Mouse (Mus musculus): ENCODE results near the gene Slc10a1. TPM values are rescaled to one million over a fixed set of nuclear protein-coding genes. Genes with fewer than 3 reads are reported as not detected.

The Slc10a1 gene
- polyA plus RNA-seq, 1 experiment: 0.02 TPM

DNA sequence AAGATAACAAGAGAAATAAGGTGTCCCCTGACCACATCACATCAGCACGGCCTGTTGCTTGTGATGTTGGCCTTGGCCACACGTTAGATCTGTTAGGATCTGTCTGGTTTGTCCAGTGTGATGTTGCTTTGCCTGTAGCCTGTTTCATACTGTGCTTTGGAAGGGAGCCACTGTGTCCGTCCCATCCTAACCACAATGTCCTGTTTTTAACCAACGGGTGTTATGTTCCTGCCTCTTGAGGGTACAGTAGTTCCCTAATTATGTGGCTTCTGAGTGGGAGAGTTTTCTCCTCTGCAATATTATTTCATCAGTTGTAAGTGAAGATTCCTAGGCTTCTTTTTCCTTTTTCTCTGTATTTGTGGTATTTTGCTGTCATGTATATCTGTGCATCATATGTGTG, 26.8 kb upstream of the Slc10a1 start:
- Histone ChIP-seq H3K79me2 (ENCODE audit: control insufficient read depth, insufficient read depth) (no peaks in the 10 kb centered on the region), H3K27me3 (ENCODE audit: control insufficient read depth, insufficient read depth, insufficient read length) (peaks cover 37% of the 10 kb centered on the region), H3K4me3 (no peak overlapping the region), H3K4me2 (ENCODE audit: low read depth) (no peak overlapping the region), H3K36me3 (ENCODE audit: control insufficient read depth, insufficient read depth) (no peaks in the 10 kb centered on the region), H3ac (ENCODE audit: control insufficient read depth, insufficient read length) (no peak overlapping the region)
- TF ChIP-seq MYOD1 (IDR thresholded peaks at IDR 0.05; ENCODE audit: control insufficient read depth in 1 of 3, insufficient read length in 2 of 3, low read depth in 2 of 3) (no peak), E2F4 (IDR thresholded peaks at IDR 0.05; ENCODE audit: insufficient read depth) (no peak)

DNA sequence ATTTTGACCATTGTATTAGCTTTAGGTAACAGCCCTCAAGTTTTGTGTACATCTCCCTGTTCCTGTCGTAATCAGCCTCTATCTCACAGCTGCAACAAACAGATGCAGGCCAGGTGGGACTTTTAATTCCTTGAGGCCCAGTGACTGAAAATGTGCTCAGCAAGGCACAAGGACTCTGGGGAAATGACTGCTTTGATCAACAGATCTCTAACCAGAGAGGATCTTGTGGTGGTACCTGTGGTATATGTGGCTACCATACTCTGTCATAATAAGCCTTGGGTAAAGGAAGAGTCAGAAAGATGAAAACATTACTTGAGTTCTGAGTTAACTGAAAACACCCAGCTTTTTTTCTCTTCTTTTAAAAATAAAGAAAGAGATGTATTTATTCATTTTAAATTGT, 25.3 kb upstream of the Slc10a1 start:
- no peak overlapping the region for H3K4me2 ChIP-seq (ENCODE audit: low read depth)
- H3K36me3 ChIP-seq (ENCODE audit: control insufficient read depth, insufficient read depth): no peaks in the 10 kb centered on the region
- H3K79me2 ChIP-seq (ENCODE audit: control insufficient read depth, insufficient read depth): no peaks in the 10 kb centered on the region
- no peak overlapping the region for H3K4me3 ChIP-seq
- H3ac ChIP-seq (ENCODE audit: control insufficient read depth, insufficient read length): no peak overlapping the region
- TF ChIP-seq E2F4 (IDR thresholded peaks at IDR 0.05; ENCODE audit: insufficient read depth) (no peak), SRF (IDR thresholded peaks at IDR 0.05; ENCODE audit: control insufficient read depth, insufficient read length, low read depth) (no peak), REST (IDR thresholded peaks at IDR 0.05; ENCODE audit: insufficient read depth, insufficient read length) (no peak), USF1 (IDR thresholded peaks at IDR 0.05; ENCODE audit: low read depth) (no peak), TCF3 (IDR thresholded peaks at IDR 0.05; ENCODE audit: insufficient read length, low read depth) (no peak), CEBPB (IDR thresholded peaks at IDR 0.05; ENCODE audit: insufficient read depth, poor library complexity, severe bottlenecking) (no peak), MYOG (IDR thresholded peaks at IDR 0.05; ENCODE audit: control insufficient read depth in 1 of 3, insufficient read depth in 1 of 3, insufficient read length in 2 of 3, low read depth in 2 of 3) (no peak), POLR2A (IDR thresholded peaks at IDR 0.05; ENCODE audit: insufficient read length, low read depth) (no peak), TCF12 (IDR thresholded peaks at IDR 0.05; ENCODE audit: insufficient read depth, poor library complexity, severe bottlenecking) (no peak), POLR2AphosphoS2 (IDR thresholded peaks at IDR 0.05; ENCODE audit: insufficient read length, low read depth) (no peak), MYOD1 (IDR thresholded peaks at IDR 0.05; ENCODE audit: control insufficient read depth in 1 of 3, insufficient read length in 2 of 3, low read depth in 2 of 3) (no peak), MAX (IDR thresholded peaks at IDR 0.05; ENCODE audit: low read depth) (no peak)
- H3K27me3 ChIP-seq (ENCODE audit: control insufficient read depth, insufficient read depth, insufficient read length): peaks cover 38% of the 10 kb centered on the region

DNA sequence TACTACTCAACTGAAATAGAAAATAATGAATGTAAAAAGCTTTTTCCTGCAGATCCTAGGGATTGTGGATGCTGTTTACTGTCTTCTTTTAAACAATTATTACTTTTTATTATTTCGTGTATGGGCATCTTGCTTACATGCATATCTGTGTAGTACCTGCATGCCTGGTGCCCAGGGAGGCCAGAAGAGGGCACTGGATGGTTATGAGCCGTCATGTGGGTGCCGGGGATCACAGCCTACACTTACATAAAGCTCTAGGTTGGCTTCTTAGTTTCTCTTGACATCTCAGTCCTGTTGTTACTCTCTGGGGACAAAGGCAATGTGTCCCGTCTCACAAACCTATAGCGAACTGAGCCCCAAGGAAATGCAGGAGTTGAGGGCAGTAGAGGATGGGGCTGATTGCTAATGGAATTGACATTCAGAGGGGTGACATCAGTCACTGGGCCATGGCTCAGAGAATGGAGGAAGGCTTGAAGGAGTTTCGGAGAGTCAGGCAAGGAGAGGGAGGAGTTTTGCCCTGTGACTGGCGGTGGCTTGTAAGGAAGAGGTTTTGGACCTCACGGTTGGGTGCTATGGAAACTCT, 24.1 kb upstream of the Slc10a1 start:
- TF ChIP-seq REST (IDR thresholded peaks at IDR 0.05; ENCODE audit: insufficient read depth, insufficient read length) (no peak), TCF12 (IDR thresholded peaks at IDR 0.05; ENCODE audit: insufficient read depth, poor library complexity, severe bottlenecking) (no peak), USF1 (IDR thresholded peaks at IDR 0.05; ENCODE audit: low read depth) (no peak), POLR2A (IDR thresholded peaks at IDR 0.05; ENCODE audit: insufficient read length, low read depth) (no peak), CEBPB (IDR thresholded peaks at IDR 0.05; ENCODE audit: insufficient read depth, poor library complexity, severe bottlenecking) (no peak), SRF (IDR thresholded peaks at IDR 0.05; ENCODE audit: control insufficient read depth, insufficient read length, low read depth) (no peak), POLR2AphosphoS2 (IDR thresholded peaks at IDR 0.05; ENCODE audit: insufficient read length, low read depth) (no peak), MYOG (IDR thresholded peaks at IDR 0.05; ENCODE audit: control insufficient read depth in 1 of 3, insufficient read depth in 1 of 3, insufficient read length in 2 of 3, low read depth in 2 of 3) (no peak), E2F4 (IDR thresholded peaks at IDR 0.05; ENCODE audit: insufficient read depth) (no peak), TCF3 (IDR thresholded peaks at IDR 0.05; ENCODE audit: insufficient read length, low read depth) (no peak), MYOD1 (IDR thresholded peaks at IDR 0.05; ENCODE audit: control insufficient read depth in 1 of 3, insufficient read length in 2 of 3, low read depth in 2 of 3) (no peak), MAX (IDR thresholded peaks at IDR 0.05; ENCODE audit: low read depth) (no peak)
- no peaks in the 10 kb centered on the region for H3K79me2 ChIP-seq (ENCODE audit: control insufficient read depth, insufficient read depth)
- H3K4me2 ChIP-seq (ENCODE audit: low read depth): no peak overlapping the region
- no peak overlapping the region for H3K4me3 ChIP-seq
- no peaks in the 10 kb centered on the region for H3K36me3 ChIP-seq (ENCODE audit: control insufficient read depth, insufficient read depth)
- no peak overlapping the region for H3ac ChIP-seq (ENCODE audit: control insufficient read depth, insufficient read length)
- H3K27me3 ChIP-seq (ENCODE audit: control insufficient read depth, insufficient read depth, insufficient read length): peaks cover 32% of the 10 kb centered on the region

DNA sequence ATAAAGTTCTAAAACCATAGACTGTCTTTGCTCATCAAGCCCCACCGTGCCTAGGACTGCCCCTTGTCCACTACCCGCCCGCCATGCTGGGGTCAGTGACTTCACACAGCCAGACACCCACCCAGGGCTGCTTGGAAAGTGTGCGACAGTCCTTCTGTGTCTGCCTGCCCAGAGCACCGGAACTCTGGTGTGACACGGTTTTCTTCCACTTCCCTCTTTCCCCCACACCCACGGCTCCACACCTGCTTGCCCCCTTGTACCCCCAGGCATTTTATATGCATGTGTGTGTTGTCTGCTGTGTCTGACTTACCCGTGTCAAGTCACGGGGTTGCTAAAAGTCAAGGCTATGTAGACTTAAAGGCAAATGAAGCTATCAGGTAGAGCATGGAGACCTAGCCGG, 23.3 kb upstream of the Slc10a1 start:
- no peak overlapping the region for H3K4me2 ChIP-seq (ENCODE audit: low read depth)
- no peaks in the 10 kb centered on the region for H3K36me3 ChIP-seq (ENCODE audit: control insufficient read depth, insufficient read depth)
- no peak overlapping the region for H3K4me3 ChIP-seq
- no peak for TF ChIP-seq E2F4 (IDR thresholded peaks at IDR 0.05; ENCODE audit: insufficient read depth)
- no peak for TF ChIP-seq USF1 (IDR thresholded peaks at IDR 0.05; ENCODE audit: low read depth)
- TF ChIP-seq POLR2A (IDR thresholded peaks at IDR 0.05; ENCODE audit: insufficient read length, low read depth): no peak
- TF ChIP-seq SRF (IDR thresholded peaks at IDR 0.05; ENCODE audit: control insufficient read depth, insufficient read length, low read depth): no peak
- no peak for TF ChIP-seq MAX (IDR thresholded peaks at IDR 0.05; ENCODE audit: low read depth)
- TF ChIP-seq TCF3 (IDR thresholded peaks at IDR 0.05; ENCODE audit: insufficient read length, low read depth): no peak
- no peak for TF ChIP-seq POLR2AphosphoS2 (IDR thresholded peaks at IDR 0.05; ENCODE audit: insufficient read length, low read depth)
- TF ChIP-seq CEBPB (IDR thresholded peaks at IDR 0.05; ENCODE audit: insufficient read depth, poor library complexity, severe bottlenecking): no peak
- no peak for TF ChIP-seq TCF12 (IDR thresholded peaks at IDR 0.05; ENCODE audit: insufficient read depth, poor library complexity, severe bottlenecking)
- TF ChIP-seq MYOG (IDR thresholded peaks at IDR 0.05; ENCODE audit: control insufficient read depth in 1 of 3, insufficient read depth in 1 of 3, insufficient read length in 2 of 3, low read depth in 2 of 3): no peak
- TF ChIP-seq REST (IDR thresholded peaks at IDR 0.05; ENCODE audit: insufficient read depth, insufficient read length): no peak
- no peak for TF ChIP-seq MYOD1 (IDR thresholded peaks at IDR 0.05; ENCODE audit: control insufficient read depth in 1 of 3, insufficient read length in 2 of 3, low read depth in 2 of 3)
- H3K27me3 ChIP-seq (ENCODE audit: control insufficient read depth, insufficient read depth, insufficient read length): peaks cover 32% of the 10 kb centered on the region
- no peaks in the 10 kb centered on the region for H3K79me2 ChIP-seq (ENCODE audit: control insufficient read depth, insufficient read depth)
- no peak overlapping the region for H3ac ChIP-seq (ENCODE audit: control insufficient read depth, insufficient read length)
